Mouse (Mus musculus) gastrocnemius, postnatal 14 days (tissue): ENCODE data around the gene Armh2. TPM values are rescaled to one million over a fixed set of nuclear protein-coding genes. Genes with fewer than 3 reads are reported as not detected.

ENCODE experiments used
- DNase-seq: peaks from one replicate; pipeline ENCODE4 v3.0.0; 2021; ENCODE audit warnings: mixed read lengths
- intact Hi-C: fragments of 180-260 bp; cut with DNase I; formaldehyde crosslinking; loops from one replicate; pipeline ENCODE4 v1.15.1; 2025; ENCODE audit warnings: low total_unique reads
- long read RNA-seq, 2 experiments: library from polyadenylated mRNA; stranded (forward); transcript quantifications; one replicate each; pipeline ENCODE4 v2.0.0; 2021
- total RNA-seq, 2 experiments: library from RNA; stranded (reverse); gene quantifications; 2 replicates each; pipeline ENCODE4 v1.2.3; 2021

The Armh2 gene
- total RNA-seq = not detected
- long read RNA-seq, experiment 1 = 0 reads
- long read RNA-seq, experiment 2 = 0 reads

GRCm38 (mm10) chr13:24741028-24741427 lies at the start of gene Armh2:
Gene Armh2, plus strand, starts transcription at chr13:24741232.
- DNase-seq = no peak
- intact Hi-C loops = no loop called here

GRCm38 (mm10) chr13:24693312-24693711 lies 47.7 kb upstream of the Armh2 start:
- no peak for DNase-seq
- intact Hi-C loops = no loop called here

GRCm38 (mm10) chr13:24698746-24699145 lies 42.3 kb upstream of the Armh2 start:
- no peak for DNase-seq
- intact Hi-C loops = no loop called here

GRCm38 (mm10) chr13:24702128-24702527 lies 38.9 kb upstream of the Armh2 start:
- DNase-seq = no peak

GRCm38 (mm10) chr13:24709656-24710396 lies 31.2 kb upstream of the Armh2 start:
- intact Hi-C loops = no loop called here
- no peak for DNase-seq

More at GRCm38 (mm10) chr13:24702128-24702527, 38.9 kb upstream of the Armh2 start:
- intact Hi-C loops = no loop called here

GRCm38 (mm10) chr13:24710968-24711367 lies 30.1 kb upstream of the Armh2 start:
- no peak for DNase-seq
- intact Hi-C loops = no loop called here

GRCm38 (mm10) chr13:24712581-24713130 lies 28.4 kb upstream of the Armh2 start:
- DNase-seq = no peak
- intact Hi-C loops = no loop called here

- peak; percentile 83 for DNase-seq
- intact Hi-C loops = no loop called here
Observed at GRCm38 (mm10) chr13:24713434-24714000, 27.5 kb upstream of the Armh2 start.

GRCm38 (mm10) chr13:24714360-24714885 lies 26.6 kb upstream of the Armh2 start:
- intact Hi-C loops = no loop called here
- DNase-seq = no peak

GRCm38 (mm10) chr13:24715601-24716000 lies 25.4 kb upstream of the Armh2 start:
- intact Hi-C loops = no loop called here
- DNase-seq = no peak

GRCm38 (mm10) chr13:24716441-24716840 lies 24.6 kb upstream of the Armh2 start:
- DNase-seq = no peak
- intact Hi-C loops = no loop called here

GRCm38 (mm10) chr13:24717677-24718076 lies 23.4 kb upstream of the Armh2 start:
- DNase-seq = no peak
- intact Hi-C loops = no loop called here

GRCm38 (mm10) chr13:24721502-24721901 lies 19.5 kb upstream of the Armh2 start:
- intact Hi-C loops = no loop called here
- no peak for DNase-seq

- DNase-seq = no peak
- intact Hi-C loops = no loop called here
Observed at GRCm38 (mm10) chr13:24723699-24724394, 17.2 kb upstream of the Armh2 start.

GRCm38 (mm10) chr13:24724395-24724759 lies 16.7 kb upstream of the Armh2 start:
- intact Hi-C loops = no loop called here
- no peak for DNase-seq

- intact Hi-C loops = no loop called here
- no peak for DNase-seq
Observed at GRCm38 (mm10) chr13:24729128-24729527, 11.9 kb upstream of the Armh2 start.

GRCm38 (mm10) chr13:24734502-24734901 lies 6.5 kb upstream of the Armh2 start:
- intact Hi-C loops = no loop called here
- DNase-seq = no peak

GRCm38 (mm10) chr13:24735608-24736131 lies 5.4 kb upstream of the Armh2 start:
- DNase-seq = no peak
- intact Hi-C loops = no loop called here

GRCm38 (mm10) chr13:24747823-24748222 lies 6.8 kb downstream of the Armh2 start:
- peak; percentile 12 for DNase-seq
- intact Hi-C loops = no loop called here

- intact Hi-C loops = no loop called here
- no peak for DNase-seq
Observed at GRCm38 (mm10) chr13:24750807-24751206, 9.8 kb downstream of the Armh2 start.
